In genomic region chr4:82512335-82512734, GRCm38 (mm10) we compare ENCODE assay signal across 9 mouse cellular contexts.
A peak's percentile ranks its signal among the peaks of the same experiment; 100 is the strongest.
DNase-seq lines count a peak whose midpoint lies in the region; ATAC-seq lines count a peak whose summit lies in the region.
"Had no signal": no experiment of that assay in that cellular context is flagged by ENCODE, and none has a peak within 500 bp of the region (broad histone marks: within the 10 kb centered on the region; RNA-seq: fewer than 3 reads in every experiment).

No protein-coding gene starts in this region.

- DNase-seq in heart, embryonic 10.5 days (ENCODE audit: low spot score): no peak
- no peak for DNase-seq in heart, adult 8-10 months (ENCODE audit: low spot score)
- DNase-seq in cerebellum, adult 11 months: no peak
- DNase-seq in right cerebral cortex, postnatal 36 days (ENCODE audit: low spot score in 2 of 2): no peak
- no peak for DNase-seq in spleen, adult 18-20 months

- H3K4me2 ChIP-seq in embryonic facial prominence, embryonic 12.5 days (replicated peaks): peak overlapping the region; percentile 88
- peak overlapping the region; percentile 83 for H3K4me2 ChIP-seq in intestine, embryonic 15.5 days (replicated peaks)
- peak overlapping the region; percentile 100 for H3K4me2 ChIP-seq in midbrain, embryonic 15.5 days

- H3K4me1 ChIP-seq in heart, embryonic 10.5 days: peaks cover 55% of the 10 kb centered on the region
- peaks cover 44% of the 10 kb centered on the region for H3K4me1 ChIP-seq in embryonic facial prominence, embryonic 12.5 days
- peaks cover 16% of the 10 kb centered on the region for H3K4me1 ChIP-seq in intestine, embryonic 15.5 days (replicated peaks)
- peaks cover 23% of the 10 kb centered on the region for H3K4me1 ChIP-seq in midbrain, embryonic 15.5 days

- H3K9me3 ChIP-seq in heart, embryonic 10.5 days: no peaks in the 10 kb centered on the region
- no peaks in the 10 kb centered on the region for H3K9me3 ChIP-seq in embryonic facial prominence, embryonic 12.5 days
- H3K9me3 ChIP-seq in intestine, embryonic 15.5 days: no peaks in the 10 kb centered on the region
- no peaks in the 10 kb centered on the region for H3K9me3 ChIP-seq in midbrain, embryonic 15.5 days

- no peak for ATAC-seq in embryonic facial prominence, embryonic 12.5 days (ENCODE audit: insufficient number of reproducible peaks, insufficient read depth, low FRiP score, low TSS enrichment)
- ATAC-seq in intestine, embryonic 15.5 days: no peak
- no peak for ATAC-seq in midbrain, embryonic 15.5 days (replicated peaks)

- WGBS in heart, embryonic 10.5 days: 2% methylated on average over 13 of the region's 13 CpGs
- 4% methylated on average over 13 of the region's 13 CpGs for WGBS in embryonic facial prominence, embryonic 12.5 days
- 4% methylated on average over 13 of the region's 13 CpGs for WGBS in intestine, embryonic 15.5 days
- WGBS in midbrain, embryonic 15.5 days: 1% methylated on average over 13 of the region's 13 CpGs

- peak overlapping the region; percentile 94 for H3K27ac ChIP-seq in heart, embryonic 10.5 days
- H3K27ac ChIP-seq in embryonic facial prominence, embryonic 12.5 days: peak overlapping the region; percentile 88
- H3K27ac ChIP-seq in intestine, embryonic 15.5 days: peak overlapping the region; percentile 93
- peak overlapping the region; percentile 73 for H3K27ac ChIP-seq in midbrain, embryonic 15.5 days

- peak overlapping the region; percentile 75 for H3K9ac ChIP-seq in embryonic facial prominence, embryonic 12.5 days
- H3K9ac ChIP-seq in intestine, embryonic 15.5 days: peak overlapping the region; percentile 65
- peak overlapping the region; percentile 55 for H3K9ac ChIP-seq in midbrain, embryonic 15.5 days

- H3K27me3 ChIP-seq in heart, embryonic 10.5 days (ENCODE audit: insufficient read depth, poor library complexity, severe bottlenecking): no peaks in the 10 kb centered on the region
- no peaks in the 10 kb centered on the region for H3K27me3 ChIP-seq in embryonic facial prominence, embryonic 12.5 days
- H3K27me3 ChIP-seq in intestine, embryonic 15.5 days (replicated peaks): no peaks in the 10 kb centered on the region
- H3K27me3 ChIP-seq in midbrain, embryonic 15.5 days (replicated peaks): 0 out of 2 replicates have a peak, but pooled peaks cover 3% of the 10 kb centered on the region

- no peaks in the 10 kb centered on the region for H3K36me3 ChIP-seq in heart, embryonic 10.5 days
- H3K36me3 ChIP-seq in embryonic facial prominence, embryonic 12.5 days: no peaks in the 10 kb centered on the region
- H3K36me3 ChIP-seq in intestine, embryonic 15.5 days: no peaks in the 10 kb centered on the region
- no peaks in the 10 kb centered on the region for H3K36me3 ChIP-seq in midbrain, embryonic 15.5 days (replicated peaks)
- H3K36me3 ChIP-seq: G1E had no signal

- peak overlapping the region; percentile 63 for H3K4me3 ChIP-seq in heart, embryonic 10.5 days
- H3K4me3 ChIP-seq in embryonic facial prominence, embryonic 12.5 days: peak overlapping the region; percentile 46
- H3K4me3 ChIP-seq in intestine, embryonic 15.5 days (replicated peaks): peak overlapping the region; percentile 47
- H3K4me3 ChIP-seq in midbrain, embryonic 15.5 days: peak overlapping the region; percentile 61
